Mouse (Mus musculus): ENCODE results near the gene Mecom. TPM values are rescaled to one million over a fixed set of nuclear protein-coding genes. Genes with fewer than 3 reads are reported as not detected.
A peak's percentile ranks its signal among the peaks of the same experiment; 100 is the strongest.
"Not testable (repeated sequence)": the region's sequence is repeated elsewhere in the genome, so short reads cannot be mapped to it uniquely, and the experiment has no call there.

Gene Mecom
- polyA plus RNA-seq, 1 experiment from 2014 or later: 19.5 TPM

DNA sequence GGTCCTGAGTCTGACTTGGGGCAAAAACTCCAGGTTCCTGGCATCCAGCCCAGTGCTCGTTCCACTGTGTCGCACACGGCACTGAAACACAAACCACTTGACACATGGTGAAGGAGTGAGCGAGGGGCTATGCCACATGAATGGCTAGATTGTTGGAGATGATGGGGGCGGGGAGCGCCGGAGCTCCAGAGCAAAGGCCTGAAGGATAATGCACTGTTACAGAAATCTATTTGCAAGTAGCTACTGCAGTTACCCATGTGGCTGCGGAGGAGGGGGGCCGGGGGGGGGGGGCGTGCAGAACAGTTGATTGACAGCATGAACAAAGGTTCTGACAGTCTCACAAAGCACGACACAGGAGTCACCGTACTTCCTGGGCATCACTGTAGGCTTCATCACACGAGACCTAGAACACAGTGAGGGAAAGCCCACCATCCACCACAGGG lies 320.9 kb downstream of the Mecom start:
- H3K27ac ChIP-seq (ENCODE audit: low read depth, low read length): no peak overlapping the region
- ATAC-seq (replicated peaks; ENCODE audit: low FRiP score): peak; percentile 93
- peak overlapping the region; percentile 6; the same call in 1 of the 2 replicates for H3K4me2 ChIP-seq (ENCODE audit: low read depth, low read length, severe bottlenecking)

DNA sequence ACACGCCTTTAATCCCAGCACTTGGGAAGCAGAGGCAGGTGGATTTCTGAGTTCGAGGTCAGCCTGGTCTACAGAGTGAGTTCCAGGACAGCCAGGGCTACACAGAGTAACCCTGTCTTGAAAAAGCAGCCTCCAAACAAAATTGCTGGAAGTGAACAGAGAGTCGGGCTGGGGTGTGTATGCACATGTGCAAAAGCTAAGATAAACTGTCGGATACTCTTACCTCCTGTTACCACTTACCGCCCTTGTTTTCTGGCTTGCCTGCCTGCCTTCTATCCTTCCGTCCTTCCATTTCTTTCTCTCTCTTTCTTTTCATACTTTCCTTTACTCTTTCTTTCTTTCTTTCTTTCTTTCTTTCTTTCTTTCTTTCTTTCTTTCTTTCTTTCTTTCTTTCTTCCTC lies 322.6 kb downstream of the Mecom start:
- H3K36me3 ChIP-seq (ENCODE audit: control insufficient read depth, insufficient read depth, low read length); DNase-seq (ENCODE audit: low spot score); H3K4me3 ChIP-seq (ENCODE audit: low read depth, low read length); H3K9me3 ChIP-seq (ENCODE audit: control insufficient read depth, low read length); H3K4me2 ChIP-seq (ENCODE audit: low read depth, low read length, severe bottlenecking); H3K27ac ChIP-seq (ENCODE audit: low read depth, low read length); H3K27me3 ChIP-seq (ENCODE audit: control insufficient read depth, insufficient read depth, low read length); H3K9ac ChIP-seq (ENCODE audit: low read length); ATAC-seq (replicated peaks; ENCODE audit: low FRiP score): not testable (repeated sequence)
- WGBS: 84% methylated on average over 6 of the region's 6 CpGs
- H3K4me1 ChIP-seq (replicated peaks; ENCODE audit: control insufficient read depth, insufficient read depth, low read length): peaks cover 19% of the 10 kb centered on the region

More for the DNA sequence above, 320.9 kb downstream of the Mecom start:
- Histone ChIP-seq H3K4me1 (replicated peaks; ENCODE audit: control insufficient read depth, insufficient read depth, low read length) (peaks cover 13% of the 10 kb centered on the region), H3K27me3 (ENCODE audit: control insufficient read depth, insufficient read depth, low read length) (0 out of 2 replicates have a peak, but pooled peaks cover 3% of the 10 kb centered on the region), H3K9ac (ENCODE audit: low read length) (no peak overlapping the region), H3K4me3 (ENCODE audit: low read depth, low read length) (no peak overlapping the region), H3K9me3 (ENCODE audit: control insufficient read depth, low read length) (no peaks in the 10 kb centered on the region), H3K36me3 (ENCODE audit: control insufficient read depth, insufficient read depth, low read length) (no peaks in the 10 kb centered on the region)
- DNase-seq (ENCODE audit: low spot score): peak; percentile 83
- WGBS: 30% methylated on average over 13 of the region's 13 CpGs

DNA sequence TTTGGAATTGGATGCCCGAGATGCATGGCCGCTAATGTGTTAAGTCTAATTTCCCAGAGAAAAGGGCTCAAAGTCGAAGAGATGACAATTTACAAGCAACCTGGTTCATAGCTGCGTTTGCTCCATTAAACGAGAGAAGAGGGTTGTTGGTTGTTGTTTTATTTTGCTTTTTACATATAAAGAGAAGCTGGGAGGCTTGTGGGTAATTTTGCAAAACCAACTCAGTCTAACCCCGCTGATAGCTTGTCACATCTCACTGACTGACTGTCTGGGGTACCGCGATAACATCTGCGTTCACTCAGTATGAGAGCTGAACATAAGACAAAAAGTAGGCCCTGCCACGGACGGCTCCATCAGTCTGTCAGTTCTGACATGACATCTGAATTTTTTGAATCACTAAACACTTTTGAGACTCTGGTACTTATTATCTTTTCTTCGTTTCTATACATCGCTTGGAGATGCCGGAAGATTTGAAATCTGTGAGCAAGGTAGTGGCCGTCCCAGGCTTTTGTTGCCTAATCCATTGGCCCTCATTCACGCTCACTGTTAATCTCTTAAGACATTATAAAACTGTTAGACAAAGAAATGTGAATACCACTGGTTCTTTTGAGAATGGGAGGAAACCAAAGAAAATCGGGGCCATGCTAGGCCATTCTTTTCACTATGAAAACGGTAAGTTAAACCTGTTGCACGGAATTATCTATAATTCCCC lies 327.0 kb downstream of the Mecom start:
- Histone ChIP-seq H3K36me3 (ENCODE audit: control insufficient read depth, insufficient read depth, low read length) (no peaks in the 10 kb centered on the region), H3K4me2 (ENCODE audit: low read depth, low read length, severe bottlenecking) (peak overlapping the region; percentile 22; the same call in 1 of the 2 replicates), H3K27me3 (ENCODE audit: control insufficient read depth, insufficient read depth, low read length) (peaks cover 4% of the 10 kb centered on the region; the same call in 1 of the 2 replicates), H3K9ac (ENCODE audit: low read length) (no peak overlapping the region), H3K9me3 (ENCODE audit: control insufficient read depth, low read length) (no peaks in the 10 kb centered on the region), H3K27ac (ENCODE audit: low read depth, low read length) (peak overlapping the region; percentile 25), H3K4me1 (replicated peaks; ENCODE audit: control insufficient read depth, insufficient read depth, low read length) (peaks cover 14% of the 10 kb centered on the region), H3K4me3 (ENCODE audit: low read depth, low read length) (no peak overlapping the region)
- ATAC-seq (replicated peaks; ENCODE audit: low FRiP score) (0 out of 2 replicates have a peak, but pooled peaks have one; percentile 59), DNase-seq (ENCODE audit: low spot score) (peak; percentile 57)
- 10% methylated on average over 19 of the region's 19 CpGs for WGBS

DNA sequence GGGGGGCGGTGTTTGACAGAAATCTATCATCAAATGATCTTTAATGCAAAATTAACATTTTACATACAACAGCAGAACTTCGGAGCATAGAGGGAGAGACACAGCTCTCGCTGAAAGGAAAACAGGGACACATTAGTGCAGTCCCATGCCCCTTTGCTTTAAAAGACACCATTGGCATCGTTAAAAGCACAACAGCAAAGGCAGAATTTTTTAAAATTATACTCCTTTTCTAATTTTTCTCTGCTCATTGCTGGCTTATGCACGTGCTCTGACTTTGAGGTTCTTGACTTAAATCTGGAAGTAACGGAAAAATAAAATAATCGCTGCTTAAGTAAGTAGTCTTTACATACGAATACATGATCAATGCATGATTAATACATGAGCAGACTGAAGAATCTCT lies 327.9 kb downstream of the Mecom start:
- DNase-seq (ENCODE audit: low spot score): no peak
- Histone ChIP-seq H3K4me3 (ENCODE audit: low read depth, low read length) (peak overlapping the region; percentile 18), H3K4me1 (replicated peaks; ENCODE audit: control insufficient read depth, insufficient read depth, low read length) (peaks cover 14% of the 10 kb centered on the region), H3K27me3 (ENCODE audit: control insufficient read depth, insufficient read depth, low read length) (peaks cover 4% of the 10 kb centered on the region; the same call in 1 of the 2 replicates), H3K27ac (ENCODE audit: low read depth, low read length) (no peak overlapping the region), H3K9ac (ENCODE audit: low read length) (peak overlapping the region; percentile 17; the same call in 1 of the 2 replicates), H3K36me3 (ENCODE audit: control insufficient read depth, insufficient read depth, low read length) (no peaks in the 10 kb centered on the region), H3K4me2 (ENCODE audit: low read depth, low read length, severe bottlenecking) (peak overlapping the region; percentile 58), H3K9me3 (ENCODE audit: control insufficient read depth, low read length) (no peaks in the 10 kb centered on the region)
- ATAC-seq (replicated peaks; ENCODE audit: low FRiP score): no peak
- WGBS: 15% methylated on average over 8 of the region's 8 CpGs

DNA sequence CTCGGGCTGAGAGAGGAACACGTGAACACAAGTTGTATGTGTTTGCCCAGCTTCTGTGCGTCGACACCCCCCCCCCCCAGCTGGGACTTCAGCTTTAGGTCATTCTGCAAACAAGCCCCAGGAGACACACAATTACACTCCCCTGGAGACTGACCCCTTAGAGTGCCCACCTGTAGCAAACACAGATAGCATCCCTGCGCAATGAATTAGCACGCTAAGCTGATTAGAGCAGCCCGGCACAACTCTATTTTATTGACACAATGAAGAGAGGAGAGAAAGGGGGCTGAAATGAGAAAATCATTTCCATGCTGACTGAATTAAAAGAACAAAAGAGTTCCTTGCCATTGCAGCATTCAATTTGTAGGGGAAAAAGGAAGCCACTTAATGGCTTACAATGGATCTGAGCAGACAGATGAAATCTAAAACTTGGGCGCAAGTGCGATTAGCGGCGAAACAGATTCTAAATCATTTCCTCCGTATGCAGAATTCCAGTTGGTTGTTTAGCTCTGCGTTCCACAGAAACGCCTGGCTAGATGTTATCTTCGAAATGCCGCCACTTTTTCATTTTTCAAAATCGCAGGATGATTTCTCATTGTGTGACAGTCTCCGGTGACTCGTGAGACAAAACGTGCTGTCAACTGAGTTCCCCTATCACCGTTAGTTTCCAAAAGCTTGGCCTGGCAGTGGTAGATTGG lies 328.5 kb downstream of the Mecom start:
- WGBS: 2% methylated on average over 21 of the region's 21 CpGs
- Histone ChIP-seq H3K27me3 (ENCODE audit: control insufficient read depth, insufficient read depth, low read length) (peaks cover 4% of the 10 kb centered on the region; the same call in 1 of the 2 replicates), H3K4me1 (replicated peaks; ENCODE audit: control insufficient read depth, insufficient read depth, low read length) (peaks cover 14% of the 10 kb centered on the region)

DNA sequence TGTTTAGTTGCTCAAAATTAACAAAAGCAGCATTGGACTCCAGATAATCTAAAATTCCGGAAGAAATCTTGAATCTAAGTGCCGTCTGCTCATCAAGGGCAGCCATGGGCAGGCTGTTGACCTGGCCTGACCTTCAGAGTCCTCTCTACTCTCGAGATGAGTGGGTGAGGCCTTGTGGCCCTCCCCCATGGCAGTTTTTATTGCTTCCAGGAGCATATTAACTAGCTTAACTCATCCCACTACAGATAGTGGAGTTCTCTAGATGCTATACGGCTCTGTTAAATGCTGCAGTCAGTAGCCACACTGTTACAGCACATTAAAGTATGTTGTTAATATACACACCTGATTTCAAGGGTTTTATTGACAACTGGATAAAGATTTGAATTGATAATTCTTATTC lies 333.2 kb downstream of the Mecom start:
- Histone ChIP-seq H3K27ac (ENCODE audit: low read depth, low read length) (no peak overlapping the region), H3K36me3 (ENCODE audit: control insufficient read depth, insufficient read depth, low read length) (no peaks in the 10 kb centered on the region), H3K27me3 (ENCODE audit: control insufficient read depth, insufficient read depth, low read length) (no peaks in the 10 kb centered on the region; the same call in 1 of the 2 replicates), H3K4me2 (ENCODE audit: low read depth, low read length, severe bottlenecking) (no peak overlapping the region), H3K4me1 (replicated peaks; ENCODE audit: control insufficient read depth, insufficient read depth, low read length) (peaks cover 4% of the 10 kb centered on the region; the same call in 1 of the 2 replicates), H3K9ac (ENCODE audit: low read length) (no peak overlapping the region), H3K4me3 (ENCODE audit: low read depth, low read length) (no peak overlapping the region), H3K9me3 (ENCODE audit: control insufficient read depth, low read length) (no peaks in the 10 kb centered on the region)
- DNase-seq (ENCODE audit: low spot score): no peak
- WGBS: 55% methylated on average over 4 of the region's 4 CpGs
- ATAC-seq (replicated peaks; ENCODE audit: low FRiP score): no peak

More for the DNA sequence above, 328.5 kb downstream of the Mecom start:
- no peaks in the 10 kb centered on the region for H3K9me3 ChIP-seq (ENCODE audit: control insufficient read depth, low read length)
- H3K9ac ChIP-seq (ENCODE audit: low read length): peak overlapping the region; percentile 17; the same call in 1 of the 2 replicates
- no peak overlapping the region for H3K27ac ChIP-seq (ENCODE audit: low read depth, low read length)
- DNase-seq (ENCODE audit: low spot score): peak; percentile 71
- peak overlapping the region; percentile 18 for H3K4me3 ChIP-seq (ENCODE audit: low read depth, low read length)
- peak; percentile 86 for ATAC-seq (replicated peaks; ENCODE audit: low FRiP score)
- H3K4me2 ChIP-seq (ENCODE audit: low read depth, low read length, severe bottlenecking): peak overlapping the region; percentile 58
- H3K36me3 ChIP-seq (ENCODE audit: control insufficient read depth, insufficient read depth, low read length): no peaks in the 10 kb centered on the region

DNA sequence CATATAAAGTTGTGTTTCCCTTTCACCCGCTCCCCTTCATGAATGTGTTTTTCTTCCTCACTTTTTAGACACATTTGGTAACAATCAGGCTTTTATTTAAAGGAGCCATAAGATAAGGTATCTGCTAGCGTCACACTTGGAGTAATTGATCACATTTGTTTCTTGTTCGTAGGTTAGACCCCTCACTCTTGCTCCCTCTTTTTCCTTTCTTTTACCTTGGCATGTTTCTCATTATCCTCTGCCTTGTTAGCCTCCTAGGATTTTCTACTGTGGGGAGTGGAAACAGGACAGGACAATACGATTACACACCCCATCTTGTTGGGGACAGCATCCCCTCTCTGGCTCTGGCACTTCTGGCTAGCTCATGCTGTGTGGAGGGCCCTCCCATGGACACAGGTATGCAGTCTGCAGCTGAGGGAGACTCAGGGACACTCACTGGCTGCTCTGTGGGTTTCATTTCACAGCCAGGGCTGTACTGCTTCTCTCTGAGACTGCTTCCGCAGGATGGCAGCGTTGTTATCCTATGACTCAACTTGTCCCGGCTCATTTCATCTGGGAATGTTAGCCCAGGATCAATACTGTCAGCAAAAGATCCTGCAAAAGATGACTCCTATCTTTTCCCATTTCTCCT lies 334.2 kb downstream of the Mecom start:
- no peak for DNase-seq (ENCODE audit: low spot score)
- H3K36me3 ChIP-seq (ENCODE audit: control insufficient read depth, insufficient read depth, low read length): no peaks in the 10 kb centered on the region
- H3K4me2 ChIP-seq (ENCODE audit: low read depth, low read length, severe bottlenecking): no peak overlapping the region
- no peak overlapping the region for H3K9ac ChIP-seq (ENCODE audit: low read length)
- H3K4me1 ChIP-seq (replicated peaks; ENCODE audit: control insufficient read depth, insufficient read depth, low read length): 0 out of 2 replicates have a peak, but pooled peaks cover 2% of the 10 kb centered on the region
- H3K27ac ChIP-seq (ENCODE audit: low read depth, low read length): no peak overlapping the region
- ATAC-seq (replicated peaks; ENCODE audit: low FRiP score): 0 out of 2 replicates have a peak, but pooled peaks have one; percentile 21
- no peaks in the 10 kb centered on the region for H3K9me3 ChIP-seq (ENCODE audit: control insufficient read depth, low read length)
- no peak overlapping the region for H3K4me3 ChIP-seq (ENCODE audit: low read depth, low read length)
- WGBS: 26% methylated on average over 7 of the region's 7 CpGs
- no peaks in the 10 kb centered on the region; the same call in 1 of the 2 replicates for H3K27me3 ChIP-seq (ENCODE audit: control insufficient read depth, insufficient read depth, low read length)

DNA sequence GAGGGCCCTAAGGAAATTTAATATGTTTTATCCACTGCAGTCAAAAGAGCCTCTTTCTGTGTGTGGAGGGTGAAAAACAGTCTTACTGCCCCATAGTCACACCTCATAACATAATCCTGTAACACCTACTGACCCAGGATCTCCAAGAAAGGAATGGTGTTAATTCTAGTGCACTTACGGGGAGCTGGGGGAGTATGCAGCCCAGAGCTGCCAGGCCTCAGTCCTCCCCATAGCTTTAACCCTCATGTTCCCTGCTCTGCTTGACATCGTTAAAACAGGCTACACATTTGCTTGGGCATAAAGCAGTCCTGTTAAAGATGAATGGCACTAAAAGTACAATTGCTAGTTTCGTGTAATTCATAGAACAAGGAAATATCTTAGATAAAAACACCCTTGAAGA lies 335.0 kb downstream of the Mecom start:
- Histone ChIP-seq H3K9me3 (ENCODE audit: control insufficient read depth, low read length) (no peaks in the 10 kb centered on the region), H3K36me3 (ENCODE audit: control insufficient read depth, insufficient read depth, low read length) (no peaks in the 10 kb centered on the region), H3K27me3 (ENCODE audit: control insufficient read depth, insufficient read depth, low read length) (no peaks in the 10 kb centered on the region; the same call in 1 of the 2 replicates), H3K27ac (ENCODE audit: low read depth, low read length) (no peak overlapping the region), H3K4me2 (ENCODE audit: low read depth, low read length, severe bottlenecking) (no peak overlapping the region), H3K4me3 (ENCODE audit: low read depth, low read length) (no peak overlapping the region), H3K9ac (ENCODE audit: low read length) (no peak overlapping the region), H3K4me1 (replicated peaks; ENCODE audit: control insufficient read depth, insufficient read depth, low read length) (0 out of 2 replicates have a peak, but pooled peaks cover 2% of the 10 kb centered on the region)
- ATAC-seq (replicated peaks; ENCODE audit: low FRiP score) (no peak), DNase-seq (ENCODE audit: low spot score) (no peak)
- 46% methylated on average over 3 of the region's 3 CpGs for WGBS
